Mouse (Mus musculus) adrenal gland, adult 18-20 months (tissue): Measurements from ENCODE around the gene Igsf11. TPM values are rescaled to one million over a fixed set of nuclear protein-coding genes. Genes with fewer than 3 reads are reported as not detected.

ENCODE experiments used
- total RNA-seq, 2 experiments: library from RNA; stranded (reverse); gene quantifications; 1 replicate in 1 of 2; 2 replicates in 1 of 2; pipeline ENCODE4 v1.2.3; 2021

Igsf11 gene
- total RNA-seq, 2 experiments from 2014 or later = 4.9 to 40.9 TPM

Other genes with a start within 250 kb of the Igsf11 start
- 10 to 100 TPM; 20.3 to 25.5 TPM for gene Arhgap31, start 179.4 kb upstream of the Igsf11 start, total RNA-seq
- 1 to 10 TPM; 8.3 to 8.7 TPM for gene B4galt4, start 150.4 kb upstream of the Igsf11 start, total RNA-seq
- 1 to 10 TPM; 1.4 to 3.4 TPM for gene Upk1b, start 92.3 kb upstream of the Igsf11 start, total RNA-seq
- not detected for gene 4930435E12Rik, start 63.9 kb upstream of the Igsf11 start, total RNA-seq